Mouse (Mus musculus): ENCODE results near the gene Rhoh.

The Rhoh gene

DNA sequence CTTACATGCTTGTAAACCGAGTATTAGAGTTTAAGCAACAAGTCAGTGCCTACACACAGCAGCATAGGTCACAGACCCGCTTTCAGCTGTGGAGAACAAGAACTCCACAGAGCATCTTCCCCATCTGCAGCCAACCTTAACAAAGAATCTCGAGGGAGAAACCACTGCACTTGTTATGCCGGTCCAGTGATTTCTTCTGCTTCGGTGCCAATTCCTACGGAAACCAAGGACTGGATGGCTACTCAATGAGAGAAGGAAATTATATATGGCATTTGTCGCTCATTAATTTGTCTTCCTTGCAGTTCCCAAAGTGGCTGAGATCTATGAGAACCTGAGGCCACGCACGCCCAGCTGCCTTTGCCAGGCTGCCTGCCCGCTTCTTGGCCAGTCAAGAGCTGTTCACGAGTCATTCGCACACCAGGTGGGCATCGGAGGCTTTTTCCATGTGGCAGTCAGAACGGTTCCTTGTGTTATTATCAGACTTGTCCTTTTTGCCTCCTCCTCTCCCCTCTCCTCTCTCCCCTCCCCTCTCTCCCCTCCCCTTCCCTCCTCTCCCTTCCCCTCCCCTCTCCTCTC lies 30.3 kb downstream of the Rhoh start:
- no peak for DNase-seq (ENCODE audit: inconsistent age in 2 of 2, low spot score in 1 of 2)

GRCm38 (mm10) chr5:65895121-65895692 lies 34.2 kb downstream of the Rhoh start:
- DNase-seq (ENCODE audit: inconsistent age in 2 of 2, low spot score in 1 of 2), result no peak

DNA sequence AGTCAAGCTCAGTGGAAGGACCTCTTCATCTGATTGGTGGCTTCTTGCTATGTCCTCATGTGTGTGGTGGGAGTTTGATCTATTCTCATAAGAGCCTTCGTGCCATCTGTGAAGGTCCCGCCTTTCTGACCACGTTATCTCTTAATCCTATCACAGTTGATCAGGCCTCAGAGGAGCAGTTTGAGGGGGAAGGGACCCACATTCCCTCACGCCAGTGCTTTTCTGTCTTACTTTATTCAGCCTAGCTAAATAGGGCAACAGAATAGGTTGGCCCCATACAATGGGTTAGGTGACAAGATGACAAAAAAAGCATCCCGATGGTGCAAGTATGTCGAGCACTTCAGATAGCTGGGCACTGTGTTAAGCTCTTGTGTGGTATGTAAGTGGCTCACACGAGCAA lies 34.8 kb downstream of the Rhoh start:
- DNase-seq (ENCODE audit: inconsistent age in 2 of 2, low spot score in 1 of 2), result no peak

DNA sequence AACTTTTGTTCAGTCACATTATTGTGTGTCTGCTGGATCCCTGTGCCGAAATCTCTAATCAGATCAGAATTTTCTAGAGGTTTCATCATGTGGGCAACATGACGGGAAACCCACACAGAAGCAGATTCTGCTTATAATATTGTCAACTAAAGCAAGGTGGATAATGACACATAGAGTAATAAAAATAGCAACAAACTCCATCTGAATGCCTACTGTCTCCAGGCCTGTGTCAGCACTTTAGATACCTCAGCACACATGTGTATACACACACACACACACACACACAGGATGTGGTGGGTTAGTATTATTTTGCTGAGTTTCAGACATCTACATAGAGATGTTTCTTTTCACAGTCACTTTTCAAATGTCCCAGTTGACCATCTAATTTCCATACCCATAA lies 36.7 kb downstream of the Rhoh start:
- DNase-seq (ENCODE audit: inconsistent age in 2 of 2, low spot score in 1 of 2), result no peak

DNA sequence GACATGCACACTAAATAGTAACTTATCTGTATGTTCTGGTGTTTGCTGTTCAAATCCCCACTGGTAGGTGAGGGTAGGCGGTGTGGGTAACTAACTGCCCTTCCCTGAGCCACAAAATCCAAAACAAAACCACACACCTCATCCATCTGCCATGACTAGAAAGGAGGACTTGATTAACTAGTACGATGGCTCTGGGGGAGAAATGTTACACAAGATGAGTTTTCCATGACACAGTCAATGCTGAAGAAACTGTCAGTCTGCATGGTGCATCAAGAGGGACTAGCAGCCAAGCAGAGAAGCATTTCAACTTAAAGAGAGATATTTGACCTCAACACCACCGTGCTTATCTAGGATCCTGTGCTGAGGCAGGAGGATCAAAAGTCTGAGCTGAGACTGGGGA lies 37.7 kb downstream of the Rhoh start:
- no peak for DNase-seq (ENCODE audit: inconsistent age in 2 of 2, low spot score in 1 of 2)

DNA sequence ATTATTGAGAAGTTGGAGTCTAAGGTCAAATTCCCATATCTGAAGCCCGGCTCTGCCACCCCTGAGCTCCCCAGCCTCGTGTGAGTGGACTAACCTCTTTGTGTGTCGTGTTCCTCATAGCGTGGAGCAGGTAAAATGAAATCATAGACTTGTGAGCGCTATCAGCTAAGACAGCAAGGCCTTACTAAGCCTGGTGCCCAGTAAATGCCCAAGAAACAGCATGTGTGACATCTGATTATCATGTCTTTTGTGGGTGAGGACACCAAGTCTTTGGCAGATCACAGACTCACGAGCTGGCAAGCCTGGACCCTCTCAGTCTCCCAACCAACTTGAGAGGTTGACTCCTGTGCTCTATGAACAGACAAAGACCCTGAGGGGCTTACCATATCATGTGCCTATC lies 39.1 kb downstream of the Rhoh start:
- no peak for DNase-seq (ENCODE audit: inconsistent age in 2 of 2, low spot score in 1 of 2)

- no peak for DNase-seq (ENCODE audit: inconsistent age in 2 of 2, low spot score in 1 of 2)
Measured at GRCm38 (mm10) chr5:65900862-65901265, 39.9 kb downstream of the Rhoh start.

DNA sequence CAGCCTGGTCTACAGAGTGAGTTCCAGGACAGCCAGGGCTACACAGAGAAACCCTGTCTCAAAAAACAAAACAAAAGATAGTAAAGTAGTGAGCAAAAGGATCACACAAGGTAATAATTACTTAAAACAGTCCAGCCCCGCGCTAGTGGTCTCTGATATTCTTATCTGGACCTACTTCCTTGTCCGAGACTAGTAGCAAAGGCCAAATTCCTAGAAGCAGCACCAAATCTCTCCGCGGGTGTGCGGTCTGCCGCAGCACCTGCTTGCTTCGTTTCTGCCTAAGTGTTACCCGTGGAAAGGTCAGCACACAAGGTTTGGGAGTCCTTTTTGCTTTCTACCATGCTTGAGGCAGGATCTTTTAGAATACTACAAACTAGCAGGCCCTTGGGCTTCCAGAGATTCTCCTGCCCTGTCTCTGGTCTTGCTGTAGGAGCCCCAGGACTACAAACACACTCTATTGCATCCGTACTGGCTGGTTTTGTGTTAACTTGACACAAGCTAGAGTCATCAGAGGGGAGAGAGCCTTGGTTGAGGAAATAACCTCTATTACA lies 40.9 kb downstream of the Rhoh start:
- DNase-seq (ENCODE audit: inconsistent age in 2 of 2, low spot score in 1 of 2), result no peak

DNA sequence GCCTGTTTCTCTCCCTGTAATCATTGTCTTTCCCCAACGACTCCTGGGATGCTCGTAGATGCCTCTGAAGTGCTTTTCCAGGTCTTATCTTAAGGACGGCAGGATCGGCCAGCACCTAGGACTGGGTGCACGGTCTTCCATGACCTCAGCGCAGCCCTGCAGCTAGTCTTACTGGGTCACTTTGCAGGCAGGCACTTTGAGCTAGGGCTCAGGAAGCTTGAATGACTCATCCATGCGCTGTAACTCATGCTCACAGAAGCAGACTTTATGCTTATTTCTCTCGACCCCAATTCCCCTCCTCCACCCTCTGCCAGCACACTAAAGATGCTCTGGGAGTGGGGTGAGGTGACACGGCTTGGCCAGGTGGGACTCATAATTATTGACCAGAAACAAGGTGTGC lies 41.8 kb downstream of the Rhoh start:
- DNase-seq (ENCODE audit: inconsistent age in 2 of 2, low spot score in 1 of 2), result no peak

GRCm38 (mm10) chr5:65904476-65904875 lies 43.5 kb downstream of the Rhoh start:
- DNase-seq (ENCODE audit: inconsistent age in 2 of 2, low spot score in 1 of 2), result no peak

- peak; percentile 45 to 84 for DNase-seq (ENCODE audit: inconsistent age in 2 of 2, low spot score in 1 of 2)
Measured at GRCm38 (mm10) chr5:65908751-65909150, 47.7 kb downstream of the Rhoh start.

- no peak for DNase-seq (ENCODE audit: inconsistent age in 2 of 2, low spot score in 1 of 2)
Measured at GRCm38 (mm10) chr5:65909321-65909720, 48.3 kb downstream of the Rhoh start.

- no peak for DNase-seq (ENCODE audit: inconsistent age in 2 of 2, low spot score in 1 of 2)
Measured at GRCm38 (mm10) chr5:65910398-65910797, 49.4 kb downstream of the Rhoh start.

GRCm38 (mm10) chr5:65911676-65912075 lies 50.7 kb downstream of the Rhoh start:
- DNase-seq (ENCODE audit: inconsistent age in 2 of 2, low spot score in 1 of 2), result no peak

- no peak for DNase-seq (ENCODE audit: inconsistent age in 2 of 2, low spot score in 1 of 2)
Measured at GRCm38 (mm10) chr5:65912201-65912600, 51.2 kb downstream of the Rhoh start.

GRCm38 (mm10) chr5:65913126-65913525 lies 52.1 kb downstream of the Rhoh start:
- no peak for DNase-seq (ENCODE audit: inconsistent age in 2 of 2, low spot score in 1 of 2)

- no peak for DNase-seq (ENCODE audit: inconsistent age in 2 of 2, low spot score in 1 of 2)
Measured at GRCm38 (mm10) chr5:65914342-65914741, 53.3 kb downstream of the Rhoh start.

DNA sequence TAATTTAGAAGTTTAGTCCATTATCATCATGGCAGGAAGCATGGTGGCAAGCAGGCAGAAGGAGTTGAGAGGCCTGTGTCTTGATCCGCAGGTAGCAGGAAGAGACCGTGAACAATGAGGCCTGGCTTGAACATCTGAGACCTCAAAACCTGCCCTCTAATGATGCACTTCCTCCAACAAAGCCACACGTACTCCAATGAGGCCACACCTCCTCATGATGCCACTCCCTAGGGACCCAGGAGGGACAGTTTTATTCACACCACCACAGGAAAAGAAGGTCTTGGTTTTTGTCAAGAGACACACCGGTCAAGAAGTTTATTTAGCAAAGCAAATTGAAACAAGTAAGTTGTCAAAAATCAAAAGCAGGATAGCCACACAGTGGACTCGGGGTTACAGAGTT lies 55.9 kb downstream of the Rhoh start:
- no peak for DNase-seq (ENCODE audit: inconsistent age in 2 of 2, low spot score in 1 of 2)

GRCm38 (mm10) chr5:65918601-65919000 lies 57.6 kb downstream of the Rhoh start:
- DNase-seq (ENCODE audit: inconsistent age in 2 of 2, low spot score in 1 of 2), result no peak

- no peak for DNase-seq (ENCODE audit: inconsistent age in 2 of 2, low spot score in 1 of 2)
Measured at GRCm38 (mm10) chr5:65919326-65919725, 58.3 kb downstream of the Rhoh start.

- DNase-seq (ENCODE audit: inconsistent age in 2 of 2, low spot score in 1 of 2), result no peak
Measured at GRCm38 (mm10) chr5:65919904-65920303, 58.9 kb downstream of the Rhoh start.

DNA sequence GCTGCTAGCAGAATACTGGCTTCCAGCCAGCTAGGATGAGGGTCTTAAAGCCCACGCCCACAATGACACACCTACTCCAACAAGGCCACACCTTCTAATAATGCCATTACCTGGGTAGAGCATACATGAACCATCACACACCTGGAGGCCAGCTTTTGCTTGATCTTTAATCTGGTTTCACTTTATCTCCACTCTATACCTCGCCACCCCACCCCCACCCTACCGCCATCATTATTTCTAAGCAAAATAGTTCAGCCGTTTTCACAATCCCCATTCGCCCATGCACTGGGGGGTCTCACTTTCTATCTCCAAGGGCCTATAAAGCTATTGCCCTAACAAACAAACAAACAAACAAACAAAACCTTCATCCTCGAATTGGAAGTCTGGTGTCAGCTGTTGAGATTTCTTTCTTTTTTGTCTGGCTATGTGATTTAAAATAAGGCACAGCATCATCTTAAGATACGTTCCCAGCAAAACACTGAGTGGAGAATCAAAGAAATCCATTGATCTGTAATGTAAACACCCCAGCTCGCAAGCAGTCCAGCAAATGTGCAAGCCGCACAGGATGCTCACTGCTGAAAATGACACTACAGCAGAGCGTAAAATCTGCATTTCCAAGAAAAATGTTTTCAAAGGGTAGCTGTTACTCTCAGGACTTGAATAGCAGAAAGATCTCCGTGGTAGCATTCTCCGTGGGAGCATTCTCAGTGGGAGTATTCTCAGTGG lies 59.9 kb downstream of the Rhoh start:
- no peak for DNase-seq (ENCODE audit: inconsistent age in 2 of 2, low spot score in 1 of 2)

Data from adrenal gland, adult (tissue).